Mouse (Mus musculus) yolk sac, embryonic 10.5 days (tissue): Measurements from ENCODE around the gene Upk1b.
A peak's percentile ranks its signal among the peaks of the same experiment; 100 is the strongest.

Experiments
- DNase-seq: peaks from one replicate; pipeline ENCODE4 v3.0.0-alpha.2; 2017; ENCODE audit warnings: low spot score

Gene Upk1b

DNA sequence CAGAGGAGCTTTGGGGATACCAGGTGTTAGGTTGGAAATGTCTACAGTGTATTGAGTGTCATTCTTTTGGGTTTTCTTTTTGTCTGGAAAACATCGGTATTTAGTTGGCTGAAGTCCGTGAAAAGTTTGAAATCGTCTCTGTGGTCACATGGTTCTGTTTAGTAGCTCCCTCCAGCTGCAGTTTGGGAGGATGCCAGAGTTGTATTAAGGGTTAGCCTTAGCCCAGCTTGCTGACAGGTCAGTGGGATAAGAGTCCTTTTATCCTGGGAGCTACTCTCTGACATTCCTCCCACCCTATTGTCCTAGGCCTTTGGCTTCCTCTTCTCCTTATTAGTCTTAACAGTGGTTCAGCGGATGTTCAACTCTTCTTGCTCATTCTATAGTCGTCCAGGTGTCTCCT is 38.2 kb downstream of the Upk1b start:
- DNase-seq, result no peak

DNA sequence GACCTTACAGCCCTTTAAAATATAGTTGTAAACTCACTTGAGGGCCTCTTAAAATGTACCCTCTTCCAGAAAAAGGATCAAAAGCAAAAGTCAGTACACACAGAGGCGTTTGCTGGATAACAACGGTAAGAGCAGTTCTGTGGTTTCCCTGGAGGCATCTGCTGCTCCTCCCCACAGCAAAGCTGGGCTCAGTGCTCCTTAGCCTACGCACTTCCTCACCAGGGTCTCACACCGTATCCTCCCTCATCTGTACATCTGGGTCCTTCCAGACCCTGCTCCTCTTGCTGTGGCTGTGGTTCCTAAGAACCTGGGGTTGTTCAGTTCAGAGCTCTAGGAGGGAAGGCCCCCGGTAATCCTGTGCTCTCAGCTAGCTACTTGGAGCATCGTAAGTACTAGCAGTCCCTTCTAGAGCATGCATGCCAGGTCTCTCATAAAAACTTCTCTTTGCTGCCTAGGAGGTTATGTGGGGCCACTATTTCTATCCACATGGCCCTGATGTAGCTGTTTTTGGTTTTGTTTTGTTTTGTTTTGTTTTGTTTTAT is 39.2 kb downstream of the Upk1b start:
- DNase-seq, result no peak

DNA sequence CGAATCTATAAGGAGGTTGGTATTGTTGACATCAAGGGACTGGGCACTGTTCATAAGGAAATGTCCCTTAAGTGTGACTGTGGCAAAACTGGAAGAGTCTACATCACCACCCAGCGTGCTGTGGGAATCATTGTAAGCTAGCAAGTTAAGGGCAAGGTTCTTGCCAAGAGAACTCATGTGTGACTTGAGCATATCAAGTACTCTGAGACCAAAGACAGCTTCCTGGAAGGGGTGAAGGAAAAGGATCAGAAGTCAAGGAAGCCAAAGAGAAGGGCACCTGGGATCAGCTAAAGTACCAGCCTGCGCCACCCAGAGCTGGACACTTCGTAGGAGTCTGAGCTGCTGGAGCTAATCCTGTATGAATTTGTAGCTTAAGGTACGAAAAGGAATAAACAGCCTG is 39.9 kb downstream of the Upk1b start:
- DNase-seq, result no peak

DNA sequence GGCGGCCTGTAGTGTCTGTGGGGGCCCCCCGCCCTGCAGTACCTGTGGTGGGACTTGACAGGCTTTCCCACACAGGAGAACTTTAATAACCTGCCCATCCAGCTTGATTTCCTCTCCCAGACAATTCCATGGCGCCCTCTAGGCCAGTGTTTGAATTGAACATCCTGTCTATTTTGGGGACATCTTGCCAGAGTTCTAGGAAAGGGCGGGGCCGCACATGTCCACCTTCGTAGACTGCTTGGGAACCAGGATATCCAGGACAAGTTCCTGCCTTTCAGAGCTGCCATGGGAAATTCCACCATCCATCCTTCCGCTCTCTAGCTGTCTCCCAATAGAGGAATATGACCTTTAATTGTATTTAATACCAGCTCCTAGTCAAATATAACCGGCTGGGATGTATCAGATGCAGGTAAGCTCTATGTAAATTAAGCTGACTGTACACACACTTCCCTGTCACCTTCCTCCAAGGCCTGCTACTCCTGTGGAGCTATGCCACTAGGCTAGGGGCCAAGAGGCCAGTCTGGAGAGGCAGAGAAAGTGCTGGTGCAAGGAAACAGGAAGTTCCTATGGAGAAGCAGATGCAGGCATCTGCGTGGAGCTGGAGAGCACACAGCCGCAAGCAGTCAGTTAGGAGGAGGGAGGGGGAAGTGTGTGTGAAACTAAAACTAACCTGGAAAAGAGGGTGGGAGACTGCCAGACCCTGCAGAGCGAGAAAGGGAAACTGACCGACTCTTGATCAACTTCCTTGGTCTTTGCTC is 41.8 kb downstream of the Upk1b start:
- no peak for DNase-seq

DNA sequence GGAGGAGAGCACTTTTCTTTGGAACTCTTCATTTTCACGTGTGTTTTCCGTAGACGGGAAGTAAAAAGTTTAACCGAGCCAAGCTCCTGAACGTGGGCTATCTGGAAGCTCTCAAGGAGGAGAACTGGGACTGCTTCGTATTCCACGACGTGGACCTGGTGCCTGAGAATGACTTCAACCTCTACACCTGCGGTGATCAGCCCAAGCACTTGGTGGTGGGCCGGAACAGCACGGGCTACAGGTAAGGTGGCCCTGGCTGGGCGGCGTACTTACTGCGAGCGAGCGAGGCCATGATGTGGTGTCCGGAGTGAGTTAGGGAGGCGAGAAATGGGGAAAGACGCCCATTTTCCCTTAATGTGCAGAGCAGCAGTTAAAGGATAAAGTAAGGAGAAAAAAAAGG is 42.5 kb downstream of the Upk1b start:
- DNase-seq, result no peak

DNA sequence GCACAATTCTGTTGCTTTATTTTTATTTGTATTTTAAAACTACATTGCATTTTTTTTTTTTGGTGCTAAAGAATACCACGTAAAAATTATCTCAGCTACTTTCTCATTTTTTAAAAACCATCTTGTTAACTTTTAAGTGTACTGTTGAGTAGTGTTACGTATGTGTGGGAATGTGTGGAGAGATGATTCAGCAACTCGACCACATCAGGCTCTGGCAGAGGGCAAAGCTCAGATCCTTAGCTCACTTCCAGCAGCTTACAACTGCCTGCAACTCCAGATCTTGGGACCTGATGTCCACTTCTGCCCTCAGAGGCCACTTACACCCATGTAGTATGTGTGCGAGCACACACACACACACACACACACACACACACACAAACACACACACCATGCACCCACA is 43.6 kb downstream of the Upk1b start:
- DNase-seq, result no peak

DNA sequence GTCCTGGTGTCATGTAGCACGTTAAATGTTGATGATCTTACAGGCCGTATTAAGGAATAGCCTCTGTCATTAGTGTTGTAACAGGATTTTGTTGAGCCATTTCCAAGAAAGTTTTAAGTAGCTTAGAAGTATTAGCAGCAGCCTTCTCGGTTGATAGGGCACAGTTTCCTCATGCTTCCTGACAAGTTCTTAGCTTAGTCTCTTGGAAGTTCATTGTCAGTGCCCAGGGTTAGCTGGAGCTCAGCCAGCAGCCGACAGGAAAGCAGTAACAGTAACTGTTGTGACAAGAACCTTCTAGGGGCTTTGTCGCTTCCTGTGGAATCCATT is 44.0 kb downstream of the Upk1b start:
- DNase-seq, result peak; percentile 21

DNA sequence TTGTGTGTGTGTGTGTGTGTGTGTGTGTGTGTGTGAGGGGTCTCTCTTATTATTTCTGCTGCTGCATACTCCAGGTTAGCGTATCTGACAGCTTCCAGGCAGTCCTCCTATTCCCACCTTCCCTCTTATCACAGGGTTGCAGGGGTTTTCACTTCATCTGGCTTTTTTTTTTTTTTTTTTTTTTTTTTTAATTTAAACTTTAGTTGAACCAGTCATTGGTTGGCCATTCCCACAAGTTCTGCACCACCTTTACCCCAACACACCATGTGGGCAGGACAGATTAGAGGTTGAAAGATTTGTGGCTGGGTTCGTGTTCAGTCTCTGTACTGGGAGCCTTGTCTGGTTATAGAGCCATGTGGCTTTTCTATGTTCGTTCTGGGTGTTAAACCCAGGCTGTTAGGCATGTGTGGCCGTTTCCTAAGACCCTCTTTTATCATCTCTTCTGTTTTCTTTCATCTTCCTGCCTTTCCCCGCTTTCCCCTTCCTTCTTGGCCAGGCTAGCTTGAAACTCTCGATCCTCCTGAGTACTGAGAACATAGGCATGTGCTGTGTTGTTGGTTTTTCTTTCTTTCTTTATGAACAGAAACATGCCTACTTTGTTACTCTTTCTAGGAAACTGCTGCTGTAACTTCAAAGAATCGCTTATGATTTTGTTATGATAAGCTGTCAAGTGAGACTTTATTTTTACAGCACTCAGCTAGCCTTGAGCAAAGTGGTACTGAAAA is 44.5 kb downstream of the Upk1b start:
- peak; percentile 15 for DNase-seq

DNA sequence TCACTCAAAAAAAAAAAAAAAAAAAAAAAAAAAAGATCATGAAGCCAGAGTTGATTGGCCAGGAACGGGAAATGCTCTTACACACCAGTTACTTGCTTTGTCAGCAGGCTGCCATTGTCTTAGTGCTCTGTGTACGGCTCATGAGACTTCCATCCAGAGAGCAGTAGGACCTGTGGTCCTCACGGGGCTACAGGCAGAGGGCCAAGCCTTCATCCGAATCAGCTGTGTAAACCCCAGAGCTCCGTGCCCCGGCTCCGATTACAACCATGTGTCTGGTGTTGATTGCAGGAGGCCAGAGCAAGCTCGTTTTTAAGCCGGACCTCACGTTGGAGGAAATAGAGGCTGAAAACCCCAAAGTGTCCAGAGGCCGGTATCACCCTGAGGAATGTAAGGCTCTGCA is 46.5 kb downstream of the Upk1b start:
- DNase-seq, result no peak

DNA sequence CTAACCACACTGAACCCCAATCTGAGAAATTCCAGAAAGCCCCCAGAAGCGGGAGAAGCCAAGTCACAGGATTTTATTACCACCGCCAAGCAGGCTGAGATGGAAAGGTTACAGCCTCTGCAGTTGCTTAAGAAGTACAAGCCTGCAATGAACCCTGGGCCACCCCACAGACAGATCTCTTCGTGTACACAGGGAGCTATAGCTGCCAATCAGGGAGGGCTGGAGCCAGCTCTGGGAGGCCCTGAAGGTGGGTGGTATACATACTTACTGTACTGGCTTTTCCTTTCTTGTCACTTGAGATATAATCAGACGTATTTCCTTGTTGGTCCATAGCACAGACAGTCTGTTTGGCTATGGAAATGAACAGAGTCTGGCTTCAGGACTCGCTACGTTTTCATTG is 49.3 kb downstream of the Upk1b start:
- DNase-seq, result no peak

DNA sequence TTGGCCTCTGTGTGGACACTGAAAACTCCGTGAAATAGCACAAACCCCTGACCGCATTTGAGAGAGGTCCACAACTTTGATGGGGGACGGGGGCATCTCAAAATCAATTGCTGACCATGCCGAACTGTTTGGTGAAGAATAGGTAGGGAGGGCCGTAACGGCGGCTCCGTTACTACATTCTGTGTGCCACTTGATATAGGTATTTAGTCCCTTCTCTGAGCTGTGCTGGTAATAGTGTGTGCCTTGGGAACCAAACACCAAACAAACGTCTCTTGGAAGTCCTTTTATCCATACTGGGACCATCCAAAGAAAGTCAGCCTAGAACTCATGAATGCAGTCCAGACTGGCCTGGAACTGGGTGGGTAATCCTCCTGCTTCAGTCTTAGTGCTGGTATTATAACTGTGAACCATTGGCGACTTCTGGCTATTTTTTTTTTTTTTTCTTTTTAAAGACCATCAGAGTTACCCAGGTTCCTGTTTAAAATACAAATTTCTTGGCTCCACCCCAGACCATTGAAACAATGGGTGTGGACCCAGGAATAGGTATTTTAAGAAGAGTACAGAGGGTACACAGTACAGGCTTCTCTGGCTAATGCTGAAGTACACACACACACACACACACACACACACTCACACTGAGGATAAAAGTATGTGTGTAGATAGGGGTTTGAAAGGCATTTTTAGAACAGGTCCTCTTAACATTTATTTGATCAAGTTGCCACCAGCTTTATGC is 56.0 kb downstream of the Upk1b start:
- DNase-seq, result no peak

DNA sequence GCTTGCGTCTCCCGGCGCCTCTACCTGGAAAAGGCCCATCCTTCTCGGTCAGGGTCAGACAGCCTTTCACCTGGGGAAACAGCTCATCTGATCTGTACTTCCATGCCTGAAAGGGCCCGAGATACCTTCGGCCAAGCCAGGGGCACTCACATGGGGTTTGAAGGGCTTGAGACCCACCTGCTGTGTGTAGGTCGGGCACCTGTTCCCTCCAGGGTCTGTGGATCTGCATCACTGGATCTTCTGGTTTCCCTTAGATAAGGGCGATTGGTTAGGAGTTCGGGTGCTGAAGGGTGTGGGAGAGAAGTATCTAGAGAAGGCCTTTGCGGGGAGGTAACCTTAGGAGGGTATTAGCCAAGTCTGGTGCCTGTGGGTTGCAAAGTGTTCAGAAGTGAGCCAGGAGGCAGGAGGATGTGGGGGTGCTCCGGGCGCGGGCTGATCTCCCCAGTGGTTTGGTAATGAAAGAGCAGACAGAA is 57.4 kb downstream of the Upk1b start:
- DNase-seq, result peak; percentile 36

DNA sequence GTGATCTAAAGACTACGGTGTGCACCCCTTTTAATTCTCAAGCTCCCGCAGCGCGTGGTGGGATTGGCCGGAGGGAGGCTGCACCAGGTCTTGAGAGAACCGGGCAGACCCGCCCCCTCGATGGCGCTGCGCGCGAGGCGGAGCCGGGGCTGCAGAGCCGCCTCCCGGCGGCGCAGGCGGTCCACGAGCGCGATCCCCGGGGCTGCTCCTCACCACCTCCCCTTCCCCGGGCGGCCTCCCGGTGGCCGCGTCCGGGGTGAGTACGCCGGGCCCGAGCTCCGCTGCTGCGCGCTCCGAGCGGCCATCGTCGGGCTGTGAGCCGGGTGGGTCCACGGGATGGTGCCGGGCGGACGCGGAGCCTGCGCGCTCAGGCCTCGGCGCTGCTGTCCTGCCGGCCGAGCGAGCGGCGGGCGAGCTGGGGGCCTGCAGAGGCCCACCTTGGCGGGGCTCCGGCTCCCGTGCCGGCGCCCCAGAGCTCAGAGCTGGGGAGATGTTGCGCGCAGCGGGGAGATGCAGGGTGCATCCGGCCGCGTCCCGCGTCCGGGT is 57.9 kb downstream of the Upk1b start, which contains the start of gene B4galt4:
B4galt4 (plus strand) TSS at position 152 of the 546 bp plus-strand sequence.
- DNase-seq, result peak; percentile 83

DNA sequence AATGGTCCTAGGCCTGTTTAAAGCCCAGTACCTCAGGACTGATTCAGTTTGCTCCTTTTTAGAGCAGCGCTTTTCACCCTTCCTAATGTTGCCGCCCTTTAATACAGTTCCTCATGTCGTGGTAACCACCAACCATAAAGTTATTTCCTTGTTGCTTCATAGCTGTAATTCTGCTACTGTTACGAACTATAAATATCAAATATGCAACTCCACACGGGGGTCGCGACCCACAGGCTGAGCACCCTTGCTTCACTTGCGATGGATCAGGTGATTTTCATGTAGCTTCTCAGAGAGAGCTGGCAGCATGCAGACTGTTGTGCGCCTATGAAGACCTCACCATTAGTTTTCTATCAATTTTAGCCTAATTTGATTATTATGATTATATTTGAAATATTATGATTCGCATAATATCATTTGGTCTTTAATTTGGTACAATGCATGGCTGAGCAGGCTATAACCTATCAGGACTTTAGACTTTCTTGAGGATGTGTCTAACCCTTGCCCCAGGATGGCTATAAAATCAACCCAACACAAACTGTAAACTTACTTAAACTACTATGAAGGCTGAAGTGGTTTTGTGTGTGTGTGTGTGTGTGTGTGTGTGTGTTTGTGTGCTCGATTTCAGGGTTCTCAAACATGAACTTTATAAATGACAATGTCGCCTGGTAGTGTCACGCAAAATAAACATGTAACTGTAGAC is 58.8 kb downstream of the Upk1b start:
- no peak for DNase-seq

DNA sequence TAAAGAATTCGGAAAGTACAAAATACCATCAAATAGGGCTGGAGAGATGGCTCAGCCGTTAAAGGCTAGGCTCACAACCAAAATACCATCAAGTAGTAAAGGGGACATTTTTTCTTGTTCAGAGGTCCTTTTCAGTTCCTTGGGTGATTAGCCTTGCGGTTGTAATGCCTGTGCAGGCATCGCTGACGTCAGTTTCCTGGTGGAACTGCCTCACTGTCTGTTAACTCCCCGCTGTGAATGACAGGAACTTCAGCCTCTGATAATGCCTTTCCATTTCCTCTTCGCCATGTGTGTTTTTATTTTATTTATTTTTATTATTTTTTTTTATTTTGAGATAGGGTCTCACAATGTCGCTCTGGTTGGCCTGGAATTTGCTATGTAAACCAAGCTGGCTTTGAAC is 69.2 kb downstream of the Upk1b start:
- no peak for DNase-seq

DNA sequence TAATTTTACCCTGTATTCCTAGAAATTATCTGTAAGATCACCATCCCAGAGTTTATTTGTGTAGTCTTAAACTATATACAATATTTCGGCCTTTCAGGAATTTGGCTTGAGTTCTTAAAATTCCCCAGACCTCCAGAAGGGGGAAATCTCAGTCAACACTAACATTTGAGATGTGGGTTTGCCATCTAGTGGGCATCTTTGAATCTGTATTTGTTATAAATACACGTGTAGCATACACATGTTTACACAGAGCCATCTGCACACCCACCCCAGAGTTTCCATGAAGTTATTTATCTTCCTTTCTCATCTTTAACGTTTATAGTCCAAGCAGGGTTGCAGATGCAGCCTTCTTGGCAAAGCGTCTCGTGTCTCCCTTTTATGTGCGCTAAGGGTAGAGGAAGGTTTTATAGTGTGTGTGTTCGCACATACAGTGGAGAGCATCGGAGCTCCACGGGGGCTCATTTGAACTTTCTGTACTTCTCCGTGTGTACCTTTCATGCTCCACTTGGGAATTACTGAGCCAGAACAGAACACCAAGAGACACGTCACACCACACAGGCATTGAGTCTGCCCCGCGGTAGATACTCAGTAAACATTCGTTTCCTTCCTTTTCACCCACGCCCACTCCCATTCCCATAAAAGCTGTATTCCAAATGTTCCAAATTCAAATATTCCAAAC is 70.4 kb downstream of the Upk1b start:
- no peak for DNase-seq

DNA sequence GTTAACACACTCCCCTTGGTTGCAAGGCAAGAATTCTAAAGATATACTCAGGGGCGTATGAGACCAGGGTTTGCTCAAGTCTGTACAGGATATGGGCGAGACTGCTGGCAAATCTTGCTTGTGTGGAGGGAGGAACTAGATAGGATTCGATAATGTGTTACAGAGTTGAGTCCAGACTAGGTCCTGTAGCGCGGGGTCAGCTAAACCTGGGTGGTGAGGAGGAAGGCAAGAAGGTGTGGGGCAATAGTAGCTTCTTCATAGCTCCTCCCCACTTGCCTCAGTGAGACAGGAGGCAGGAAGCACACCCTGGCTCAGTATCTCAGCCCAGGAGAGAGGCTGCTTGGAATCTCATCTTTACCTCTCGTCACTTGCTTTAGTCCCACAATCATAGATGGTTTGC is 71.0 kb downstream of the Upk1b start:
- peak; percentile 30 for DNase-seq

DNA sequence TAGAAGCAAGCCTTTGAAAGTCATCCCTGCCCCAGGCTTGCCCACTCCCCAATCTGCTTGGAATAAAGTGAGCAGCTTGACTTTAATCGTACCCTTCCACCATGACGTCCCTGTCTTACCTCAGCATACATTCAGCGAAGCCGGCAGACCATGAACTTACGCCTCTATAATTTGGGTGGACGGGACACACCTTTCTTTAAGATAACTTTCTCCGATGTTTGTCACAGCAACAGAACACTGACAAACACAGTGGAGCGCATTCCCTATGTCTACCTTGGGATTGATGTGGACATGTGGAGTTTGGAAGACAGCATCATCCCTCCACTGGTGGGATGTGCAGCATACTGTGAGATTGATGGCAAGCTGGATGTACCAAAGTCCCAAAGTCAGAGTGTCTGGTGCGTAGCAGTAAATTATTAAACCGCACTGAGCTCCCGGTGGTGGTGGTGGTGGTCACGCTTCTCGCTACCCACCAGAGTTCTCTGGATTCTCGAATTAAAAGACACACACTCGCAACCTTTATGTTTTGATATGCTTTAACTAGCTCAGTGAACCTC is 71.5 kb downstream of the Upk1b start:
- no peak for DNase-seq

DNA sequence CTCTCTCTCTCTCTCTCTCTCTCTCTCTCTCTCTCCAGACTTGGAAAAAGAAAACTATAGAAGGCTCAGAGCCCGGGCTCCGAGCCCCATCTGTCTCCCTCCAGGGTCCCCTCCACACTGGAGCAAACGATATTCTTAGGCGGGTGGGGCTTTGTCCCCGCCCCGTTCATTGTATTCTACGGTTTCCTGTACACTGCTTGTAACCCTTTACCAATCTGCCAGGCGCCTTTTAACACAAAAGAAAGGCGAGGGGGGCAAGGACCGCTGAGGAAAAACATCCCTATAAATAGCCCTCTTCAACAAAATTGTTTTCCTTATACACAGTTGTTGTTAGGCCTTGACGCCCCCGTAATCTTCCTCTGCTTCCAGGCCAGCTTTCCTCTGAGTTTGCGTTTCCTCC is 75.2 kb downstream of the Upk1b start:
- DNase-seq, result no peak

DNA sequence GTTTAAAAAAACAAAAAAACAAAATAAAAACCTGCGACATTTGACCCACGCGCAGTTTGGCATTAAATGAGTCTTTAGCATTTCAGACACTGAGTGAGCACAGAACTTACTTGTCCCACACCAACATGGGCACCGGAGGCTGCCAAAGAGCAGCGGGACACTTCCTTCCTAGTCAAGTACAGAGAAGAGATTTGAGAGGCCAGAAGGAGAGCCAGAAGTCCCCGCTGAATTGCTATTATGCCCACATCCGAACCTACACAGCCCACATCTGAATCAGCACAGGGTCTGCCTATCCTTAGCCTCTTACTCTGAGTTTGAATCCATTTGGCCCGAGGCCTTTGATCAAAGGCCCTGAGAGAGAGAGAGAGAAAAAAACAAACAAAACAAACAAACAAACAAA is 75.9 kb downstream of the Upk1b start:
- no peak for DNase-seq
